Mouse (Mus musculus) MN1 (cell line): Measurements from ENCODE around the gene Ralgapa1.

Experiments
- DNase-seq: peaks from one replicate; pipeline ENCODE4 v3.0.0-alpha.2; 2016; ENCODE audit warnings: low spot score

Gene Ralgapa1

DNA sequence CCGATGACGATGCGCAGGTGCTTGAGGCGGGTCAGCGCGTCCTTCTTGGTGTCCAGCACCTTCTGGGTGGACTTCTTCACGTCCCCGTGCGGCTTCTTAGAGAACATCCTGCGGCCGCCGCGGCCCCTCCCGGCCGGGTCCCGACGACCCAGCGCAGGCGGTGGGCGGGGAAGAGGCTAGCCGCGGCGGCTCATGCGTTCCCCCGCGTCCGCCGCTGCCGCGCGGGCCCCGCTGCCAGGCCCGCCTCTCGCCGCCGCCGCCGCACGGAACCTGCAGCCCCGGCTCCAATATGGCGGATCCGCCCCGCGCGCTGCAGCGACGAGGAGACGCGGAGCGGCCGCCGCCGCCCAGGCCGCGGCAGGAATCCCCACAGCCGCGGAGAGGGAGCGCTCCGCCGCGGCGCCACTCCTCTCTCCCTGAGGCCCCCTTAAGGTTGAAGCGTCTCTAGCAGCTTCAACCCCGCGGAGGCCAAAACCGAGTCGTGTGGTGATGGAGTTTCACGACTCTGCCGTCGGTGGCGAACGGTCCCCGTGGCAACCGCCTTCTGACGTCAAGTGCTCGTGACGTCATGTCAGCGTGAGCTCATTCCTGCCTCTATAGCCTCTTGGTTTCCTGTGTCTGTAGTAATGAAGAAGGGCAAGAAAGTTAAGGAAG lies at the start of gene Ralgapa1:
TSS of gene Ralgapa1 (minus strand) at position 507 of the 654 bp plus-strand sequence.
- peak; percentile 96 for DNase-seq

DNA sequence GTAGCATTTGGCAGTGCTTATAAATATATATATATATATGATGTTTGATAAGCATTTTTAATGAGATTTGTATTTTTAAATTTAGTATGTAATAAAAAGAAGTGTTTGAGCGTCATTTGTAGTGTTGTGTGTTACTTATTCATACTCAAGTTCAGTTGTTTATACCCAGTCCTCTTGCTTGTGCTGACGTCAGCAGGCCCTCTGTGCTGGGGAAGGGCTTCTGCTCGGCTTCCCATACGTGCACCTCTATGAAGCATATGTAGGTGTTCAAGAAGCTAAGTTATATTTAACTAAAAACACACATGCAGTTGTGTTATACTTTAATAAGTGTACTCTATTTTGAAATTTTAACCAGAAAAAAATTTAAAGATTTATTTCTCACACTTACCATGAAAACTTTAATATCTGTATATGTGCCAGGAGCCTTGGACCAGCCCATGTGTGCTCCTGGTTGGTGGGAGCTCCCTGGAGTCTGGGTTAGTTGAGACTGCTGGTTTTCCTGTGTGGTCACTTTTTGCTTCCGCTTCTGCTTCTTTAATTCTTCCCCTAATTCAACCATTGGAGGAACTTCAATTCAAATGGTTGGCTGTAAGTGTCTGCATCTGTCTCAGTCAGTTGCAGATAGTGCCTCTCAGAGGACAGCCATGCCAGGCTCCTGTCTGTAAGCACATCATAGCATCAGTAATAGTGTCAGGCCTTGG lies 48.8 kb upstream of the Ralgapa1 start:
- no peak for DNase-seq

DNA sequence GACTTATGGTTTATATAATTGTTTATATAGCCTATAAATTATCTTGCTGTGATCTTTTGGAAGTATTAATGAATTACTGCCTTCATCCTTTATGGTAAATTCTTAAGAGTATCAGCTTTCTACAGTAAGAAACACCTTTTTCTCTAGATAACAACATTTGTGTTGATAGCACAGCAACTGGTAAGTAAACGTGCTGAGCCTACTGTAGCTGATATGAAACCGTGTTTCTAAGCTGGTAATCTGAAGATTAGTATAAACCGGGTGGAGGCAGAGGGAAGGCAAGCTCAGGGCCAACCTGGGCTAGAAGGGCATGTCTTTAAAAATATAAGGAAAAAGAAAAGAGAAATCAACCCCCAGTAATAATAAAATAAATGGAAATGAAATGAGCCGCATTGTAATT lies 46.8 kb upstream of the Ralgapa1 start:
- no peak for DNase-seq

DNA sequence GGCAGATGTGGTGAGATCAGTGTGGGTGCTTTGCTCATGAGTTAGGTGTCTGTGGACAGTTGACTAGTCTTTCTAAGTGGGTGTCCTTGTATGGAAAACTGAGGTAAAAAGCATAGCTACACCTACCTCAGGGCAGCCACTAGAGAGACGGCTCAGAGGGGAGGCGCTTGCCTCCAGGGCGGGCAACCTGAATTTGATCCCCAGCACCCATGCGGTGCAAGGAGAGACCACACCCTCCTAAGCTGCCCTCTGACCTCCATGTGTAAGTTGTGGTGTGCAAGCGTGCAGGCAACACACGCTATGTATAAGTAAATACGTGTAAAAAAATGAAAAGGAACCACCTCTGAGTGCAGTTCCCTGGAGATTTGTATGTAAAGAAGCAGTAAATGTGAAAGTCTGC lies 39.7 kb upstream of the Ralgapa1 start:
- DNase-seq: no peak

DNA sequence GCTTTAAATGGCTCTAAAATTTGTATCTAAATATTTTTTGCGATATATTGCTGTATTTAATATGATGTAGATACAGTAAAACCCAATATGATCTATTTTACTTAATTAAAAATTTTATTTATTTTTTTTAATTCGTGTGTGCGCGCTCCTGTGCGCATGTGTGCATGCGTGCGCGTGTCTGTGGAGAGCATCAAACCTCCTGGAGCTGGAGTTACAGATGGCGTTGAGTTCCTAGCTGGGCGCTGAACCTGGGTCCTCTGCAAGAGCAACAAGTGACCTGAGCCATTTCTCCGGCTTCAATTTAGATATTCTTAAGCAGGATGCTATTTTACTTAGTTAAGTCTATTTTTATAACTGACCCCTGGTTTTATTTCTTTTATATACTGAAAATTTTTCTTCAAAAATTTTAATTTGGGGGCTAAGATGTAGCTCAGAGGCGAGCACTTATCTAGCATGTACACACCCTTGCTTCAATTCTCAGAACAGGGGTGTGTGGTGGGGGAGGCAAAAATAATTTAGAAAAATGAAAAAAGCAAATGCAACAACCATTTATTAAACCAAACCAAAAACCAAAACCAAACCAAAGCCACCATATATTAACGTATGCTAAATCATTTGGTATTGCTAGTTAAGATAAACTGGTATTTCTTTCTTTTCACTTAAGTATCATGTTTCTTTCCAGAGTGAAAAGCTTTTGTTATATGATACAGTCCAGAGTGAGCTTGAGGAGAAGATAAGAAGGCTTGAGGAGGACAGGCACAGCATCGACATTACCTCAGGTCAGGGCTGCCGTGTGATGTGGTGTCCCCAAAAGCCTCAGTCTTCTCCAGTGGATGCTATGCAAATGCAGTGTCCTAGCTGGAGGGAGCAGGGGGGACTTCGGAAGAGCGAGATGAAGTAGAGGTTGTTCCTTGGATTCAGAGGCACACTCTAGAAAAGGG lies 38.7 kb upstream of the Ralgapa1 start:
- no peak for DNase-seq

DNA sequence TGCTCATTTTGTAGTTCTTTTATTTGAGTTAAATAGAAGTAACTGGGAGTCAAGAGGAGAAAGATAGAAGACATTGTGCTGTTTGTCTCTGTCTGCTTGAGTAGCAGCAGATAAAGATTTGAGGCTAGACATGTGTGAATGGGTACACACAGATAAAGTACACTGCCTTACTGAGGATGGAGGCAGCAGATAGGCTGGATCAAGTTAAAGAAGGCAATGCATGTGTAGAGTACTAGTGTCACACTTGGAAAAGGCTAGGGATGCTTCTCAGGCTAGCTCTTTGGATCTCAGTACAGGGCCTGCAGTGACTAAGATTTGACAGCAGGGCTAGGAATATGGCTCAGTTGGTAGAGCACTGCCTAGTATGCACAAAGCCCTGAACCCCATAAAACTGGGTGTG lies 29.7 kb upstream of the Ralgapa1 start:
- no peak for DNase-seq

DNA sequence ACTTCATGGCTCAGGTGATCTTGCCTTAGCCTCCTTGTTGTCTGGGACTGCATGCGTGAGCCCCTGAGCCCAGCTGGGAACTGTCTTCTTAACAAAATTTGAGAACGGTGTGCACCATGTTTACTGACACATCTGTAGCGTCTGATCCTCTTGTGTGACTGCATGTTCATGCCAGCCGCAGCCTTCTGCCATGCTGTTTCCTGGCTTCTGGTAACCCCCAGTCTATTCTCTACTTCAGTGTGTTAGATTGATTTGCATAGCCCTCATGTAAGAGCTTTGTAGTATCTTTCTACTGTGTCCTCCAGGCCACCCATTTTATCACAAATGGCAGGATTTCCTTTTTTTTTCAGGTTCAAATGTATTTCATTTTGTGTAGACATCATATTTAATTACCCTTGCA lies 26.9 kb upstream of the Ralgapa1 start:
- DNase-seq: no peak

DNA sequence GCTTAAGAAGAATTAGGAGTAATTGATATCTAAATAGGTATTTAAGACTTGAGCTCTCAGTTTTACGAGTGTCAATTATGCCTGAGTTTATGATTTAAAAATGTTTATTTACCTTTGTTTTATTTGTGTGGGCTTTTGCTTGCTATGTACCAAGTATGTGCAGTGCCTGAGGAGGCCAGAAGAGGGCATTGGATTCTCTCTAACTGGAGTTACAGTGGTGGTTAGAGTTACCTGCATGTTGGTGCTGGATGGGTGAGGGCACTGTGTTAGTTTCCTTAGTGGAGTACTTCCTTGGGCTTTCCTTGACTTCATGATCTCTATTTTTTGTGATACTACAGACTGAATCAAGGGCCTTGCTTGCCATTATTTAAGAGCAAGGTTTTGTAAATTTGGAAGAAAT lies 25.8 kb upstream of the Ralgapa1 start:
- no peak for DNase-seq

DNA sequence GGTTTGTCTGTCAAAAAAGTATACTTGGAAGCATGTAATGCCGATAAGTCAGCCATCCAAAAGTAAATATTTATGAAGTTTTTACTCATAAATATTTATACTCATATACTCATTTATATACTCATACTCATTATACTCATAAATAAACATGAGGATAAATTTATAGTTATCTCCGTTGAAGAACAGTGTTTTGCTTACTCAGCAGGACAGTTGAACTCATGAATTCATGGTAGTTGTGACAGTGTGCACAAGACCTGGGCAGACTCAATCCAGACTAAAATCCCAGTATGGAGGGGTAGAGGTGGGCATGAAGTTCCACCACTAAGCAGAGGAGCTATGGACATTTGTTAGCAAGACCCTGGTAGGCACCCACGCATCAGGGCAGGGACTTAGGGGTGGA lies 16.5 kb upstream of the Ralgapa1 start:
- DNase-seq: no peak

DNA sequence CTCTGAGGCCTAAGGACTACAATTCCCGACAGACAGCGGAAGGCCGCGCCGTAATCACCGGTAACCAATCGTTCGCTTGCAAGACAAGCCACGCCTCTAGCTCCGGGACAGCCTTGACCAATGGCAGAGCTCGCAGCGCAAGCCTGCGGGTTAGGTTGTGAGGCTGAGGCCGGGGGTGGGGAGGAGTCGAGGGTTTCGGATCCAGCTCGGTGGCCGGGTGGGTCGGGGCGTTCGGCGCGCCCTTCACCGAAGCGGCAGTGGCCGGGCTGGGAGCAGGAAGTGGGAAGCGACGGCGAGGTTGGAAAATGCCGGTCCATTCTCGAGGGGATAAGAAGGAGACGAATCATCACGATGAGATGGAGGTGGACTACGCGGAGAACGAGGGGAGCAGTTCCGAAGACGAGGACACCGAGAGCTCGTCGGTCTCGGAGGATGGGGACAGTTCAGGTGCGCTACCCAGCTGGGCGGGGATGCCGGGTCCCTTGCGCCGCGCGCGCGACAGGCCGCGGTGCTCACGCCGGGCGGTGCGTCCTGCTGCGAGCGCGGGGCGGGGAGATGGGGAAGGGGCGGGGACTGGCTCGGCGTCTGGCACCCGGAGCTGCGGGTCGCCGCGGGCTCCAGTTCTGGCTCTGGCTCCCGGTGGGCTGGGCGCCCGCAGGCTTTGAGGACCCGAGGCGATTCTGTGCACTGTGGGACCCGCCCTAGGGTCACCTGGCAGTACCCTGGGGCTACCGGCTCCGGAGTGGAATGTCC lies 15.4 kb upstream of the Ralgapa1 start, which contains the start of gene Brms1l:
TSS of gene Brms1l (plus strand) at position 126 of the 753 bp plus-strand sequence.
- peak; percentile 98 for DNase-seq

DNA sequence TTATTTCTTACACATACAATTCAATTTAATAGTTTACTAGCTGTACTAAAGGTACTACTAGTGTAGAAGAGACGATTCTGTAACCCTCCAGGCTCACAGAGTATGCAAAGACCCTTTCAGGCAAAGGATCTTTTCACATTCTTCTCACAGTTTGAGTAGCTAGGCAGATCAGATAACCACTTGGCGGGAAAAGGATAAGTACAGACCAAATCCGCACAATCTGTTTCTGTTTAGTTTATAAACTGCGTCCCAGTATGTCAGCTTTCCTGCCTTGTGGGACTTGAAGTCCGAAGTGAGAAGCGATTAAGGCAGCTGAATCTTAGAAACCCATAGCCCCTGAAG lies 14.9 kb upstream of the Ralgapa1 start:
- no peak for DNase-seq

DNA sequence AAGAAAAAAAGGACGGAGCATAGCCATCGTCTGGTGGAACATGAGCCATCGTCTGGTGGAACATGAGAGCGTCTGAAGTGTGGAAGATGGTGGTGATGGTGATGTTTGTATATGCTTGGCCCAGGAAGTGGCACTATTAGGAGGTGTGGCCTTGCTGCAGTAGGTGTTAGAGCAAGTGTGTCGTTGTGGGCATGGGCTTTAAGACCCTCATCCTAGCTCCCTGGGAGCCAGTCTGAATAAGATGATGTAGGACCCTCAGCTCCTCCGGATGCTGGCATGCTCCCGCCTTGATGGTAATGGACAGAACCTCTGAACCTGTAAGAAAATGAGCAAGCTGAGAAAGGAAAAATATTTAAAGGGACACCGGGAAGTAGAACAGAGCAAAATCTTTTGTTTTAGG lies 13.9 kb upstream of the Ralgapa1 start:
- no peak for DNase-seq

DNA sequence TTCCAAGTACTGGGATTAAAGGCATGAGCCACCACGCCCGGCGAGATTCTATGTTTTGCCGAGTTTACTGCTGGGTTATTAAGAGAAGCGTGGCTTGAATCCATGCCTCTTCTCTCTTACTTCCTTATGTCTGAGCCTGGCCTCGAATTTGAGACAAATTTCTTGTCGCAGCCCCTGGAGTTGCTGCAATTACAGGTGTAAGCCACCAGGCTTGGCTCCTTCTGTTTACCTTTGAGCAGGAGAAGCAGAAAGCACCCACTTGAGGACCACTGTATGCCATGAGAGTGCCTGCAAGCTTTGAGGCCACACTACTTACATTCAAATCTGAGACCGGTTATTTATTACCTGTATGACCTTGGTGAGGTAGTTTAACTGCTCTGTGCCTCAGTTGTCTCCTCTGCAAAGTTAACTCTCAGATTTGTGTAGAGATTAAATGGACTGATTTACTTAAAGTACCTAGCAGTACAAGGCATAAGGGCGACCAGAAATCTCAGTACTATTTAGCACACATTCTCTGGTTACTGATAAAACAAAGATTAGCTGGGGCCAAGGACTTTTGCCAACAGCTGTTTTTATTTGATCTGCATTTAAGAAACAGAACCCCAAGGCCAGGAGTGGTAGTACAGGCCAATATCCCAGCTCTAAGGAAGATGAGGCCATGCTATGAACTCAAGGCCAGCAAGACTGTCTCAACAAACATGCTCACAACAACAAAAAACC lies 13.1 kb upstream of the Ralgapa1 start:
- DNase-seq: no peak

DNA sequence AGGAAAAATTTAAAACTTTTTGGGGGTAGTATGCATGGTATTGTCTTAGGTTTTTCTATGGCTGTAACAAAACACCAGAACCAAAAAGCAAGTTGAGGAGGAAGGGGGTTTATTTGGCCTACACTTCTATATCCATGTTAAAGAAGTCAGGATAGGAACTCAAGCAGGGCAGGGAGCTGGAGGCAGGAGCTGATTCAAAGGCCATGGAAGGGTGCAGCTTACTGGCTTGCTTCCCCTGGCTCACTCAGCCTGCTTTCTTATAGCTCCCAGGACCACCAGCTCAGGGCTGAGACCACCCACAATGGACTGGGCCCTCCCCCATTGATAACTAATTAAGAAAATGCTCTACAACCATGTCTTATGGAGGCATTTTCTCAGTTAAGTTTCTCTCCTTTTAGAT lies 12.0 kb upstream of the Ralgapa1 start:
- no peak for DNase-seq

DNA sequence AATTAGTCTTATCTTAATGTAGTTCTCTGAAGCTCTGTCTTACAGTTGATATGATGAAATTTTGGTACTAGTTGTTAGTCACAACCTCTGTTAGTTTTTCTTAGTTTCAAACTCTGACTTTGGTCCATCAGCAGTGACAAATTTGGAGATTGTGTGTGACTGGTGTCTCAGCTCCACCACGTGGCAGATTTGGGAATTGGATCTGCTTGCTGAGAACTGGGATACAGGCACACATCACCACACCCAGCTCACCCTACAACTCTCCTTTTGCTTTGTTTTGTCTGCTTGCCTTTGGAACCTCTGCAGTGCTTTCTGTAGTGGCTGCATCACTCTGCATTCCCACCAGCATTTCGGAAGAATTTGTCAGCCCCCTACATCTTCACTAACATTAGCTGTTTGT lies 10.1 kb upstream of the Ralgapa1 start:
- peak; percentile 64 for DNase-seq

DNA sequence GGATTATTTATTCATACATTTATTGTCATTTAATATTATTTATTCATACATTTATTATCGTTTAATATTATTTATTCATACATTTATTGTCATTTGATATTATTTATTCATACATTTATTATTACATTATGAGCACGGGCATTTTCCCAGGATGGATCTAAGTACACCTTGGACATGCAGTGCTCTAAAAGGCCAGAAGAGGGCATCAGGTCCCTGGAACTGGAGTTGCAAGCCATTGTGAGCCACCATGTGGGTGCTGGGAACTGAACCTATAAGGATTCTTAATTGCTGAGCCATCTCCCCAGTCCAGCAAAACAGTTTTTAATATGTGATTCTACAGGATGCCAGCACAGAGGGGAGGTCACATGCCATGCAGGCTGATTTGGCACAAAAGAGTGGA lies 4.6 kb upstream of the Ralgapa1 start:
- DNase-seq: no peak

DNA sequence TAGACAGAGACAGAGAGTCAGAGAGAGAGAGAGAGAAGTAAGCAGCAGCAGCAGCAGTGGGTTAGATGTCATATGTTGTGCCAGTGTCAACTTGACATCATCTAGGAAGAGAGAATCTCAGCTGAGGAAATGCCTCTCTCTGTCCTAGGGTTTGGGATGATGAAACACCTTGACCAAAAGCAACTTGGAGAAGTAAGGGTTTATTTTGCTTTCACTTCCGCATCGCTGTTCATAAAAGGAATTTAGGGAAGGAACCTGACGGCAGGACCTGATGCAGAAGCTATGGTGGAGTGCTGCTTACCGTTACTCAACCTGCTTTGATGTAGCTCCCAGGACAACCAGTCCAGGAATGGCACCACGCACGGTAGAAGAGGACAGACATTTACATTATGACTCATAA lies 3.1 kb upstream of the Ralgapa1 start:
- no peak for DNase-seq

DNA sequence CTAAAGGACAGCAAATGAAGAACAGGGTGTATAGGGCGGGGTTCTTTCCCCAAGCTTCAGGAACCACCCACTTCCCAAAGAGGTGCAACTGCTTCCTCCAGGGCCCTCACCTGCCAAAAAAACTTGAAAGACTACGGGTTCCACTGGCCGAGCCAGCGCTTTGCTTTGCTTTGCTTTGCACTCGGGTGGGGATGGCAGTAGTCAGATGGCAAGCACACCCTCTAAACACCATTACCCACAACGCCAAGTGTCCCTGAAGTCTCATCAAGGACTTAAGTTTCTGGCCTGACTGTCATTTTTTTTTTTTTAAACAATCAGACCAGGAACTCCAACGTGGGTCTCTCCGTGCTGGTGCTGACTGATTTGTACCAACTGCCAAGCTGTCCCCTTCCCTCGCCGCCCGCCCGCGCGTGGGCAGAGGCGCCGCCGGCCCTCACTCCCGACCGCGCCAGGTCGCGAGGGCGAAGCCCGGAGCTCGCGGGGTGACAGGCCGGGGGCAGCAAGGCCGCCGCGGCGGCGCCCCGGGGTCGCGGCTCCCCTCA lies 777 bp downstream of the Ralgapa1 start:
- DNase-seq: no peak

DNA sequence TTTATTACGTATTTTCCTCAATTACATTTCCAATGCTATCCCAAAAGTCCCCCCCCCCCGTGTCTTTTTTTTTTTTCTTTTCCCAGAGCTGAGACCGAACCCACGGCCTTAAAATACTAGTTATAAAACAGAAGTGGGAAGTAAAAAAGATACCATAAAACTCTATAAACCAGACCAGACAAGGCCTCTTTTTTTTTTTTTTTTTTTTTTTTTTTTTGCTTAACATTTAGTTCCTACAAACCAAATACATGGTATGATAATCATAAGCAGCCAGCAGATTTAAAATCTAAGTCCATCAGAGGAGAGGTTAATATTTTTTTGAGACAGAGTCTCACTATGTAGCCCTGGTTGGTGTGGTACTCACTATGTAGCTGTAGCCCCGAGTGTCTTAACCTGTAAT lies 4.5 kb downstream of the Ralgapa1 start:
- no peak for DNase-seq

DNA sequence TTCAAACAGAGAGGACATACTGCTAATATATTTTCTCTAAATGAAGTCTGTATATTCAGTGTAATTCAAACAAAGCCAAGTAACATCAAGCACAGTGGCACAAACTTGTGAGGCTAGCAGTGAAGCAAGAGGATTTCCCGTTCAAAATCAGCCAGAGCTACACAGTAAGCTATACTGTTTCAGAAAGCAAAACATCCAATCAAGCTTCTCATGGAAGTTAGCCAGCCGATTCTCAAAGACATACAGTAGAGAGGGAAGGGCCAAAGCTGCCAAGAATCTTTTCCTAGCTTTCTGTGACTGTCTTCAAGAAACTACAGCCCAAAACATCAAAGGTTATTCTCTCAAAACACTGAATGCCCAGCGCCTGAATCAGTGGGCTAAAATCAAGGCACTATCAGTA lies 15.9 kb downstream of the Ralgapa1 start:
- no peak for DNase-seq

DNA sequence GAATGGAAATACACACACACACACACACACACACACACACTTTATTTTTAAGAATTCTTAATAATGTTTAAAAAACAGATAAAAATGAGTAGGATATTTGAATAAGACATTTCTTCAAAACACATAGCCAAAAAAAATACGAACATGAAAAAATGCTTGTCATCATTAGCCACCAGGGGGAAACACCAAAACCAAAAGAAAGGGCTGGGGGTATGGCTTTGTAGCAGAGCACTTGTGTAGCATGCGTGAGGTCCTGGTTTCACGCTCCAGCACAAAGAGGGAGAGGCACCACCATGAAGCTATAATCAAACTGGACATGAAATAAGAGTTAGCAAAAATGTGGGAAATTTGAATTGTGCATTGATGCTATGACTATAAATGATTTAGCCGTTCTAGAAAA lies 19.8 kb downstream of the Ralgapa1 start:
- no peak for DNase-seq
